Mouse (Mus musculus): ENCODE measurements around the gene Gm12830. TPM values are rescaled to one million over a fixed set of nuclear protein-coding genes. Genes with fewer than 3 reads are reported as not detected.

The Gm12830 gene
- not detected for polyA plus RNA-seq (2017; shearing (Covaris generic))

- no peak for ATAC-seq
These were observed at the start of gene Gm12830 for GRCm38 (mm10) chr4:114821567-114822192. Gm12830 (plus strand) TSS chr4:114821722.

- ATAC-seq: no peak
These were observed 48.2 kb upstream of the Gm12830 start for GRCm38 (mm10) chr4:114773316-114773715.

GRCm38 (mm10) chr4:114777625-114778202 is 43.8 kb upstream of the Gm12830 start:
- ATAC-seq: no peak

GRCm38 (mm10) chr4:114778716-114779474 is 42.6 kb upstream of the Gm12830 start:
- ATAC-seq: no peak

- no peak for ATAC-seq
These were observed 42.1 kb upstream of the Gm12830 start for GRCm38 (mm10) chr4:114779475-114779757.

- ATAC-seq: no peak
These were observed 41.6 kb upstream of the Gm12830 start for GRCm38 (mm10) chr4:114779758-114780546.

- ATAC-seq: no peak
These were observed 38.7 kb upstream of the Gm12830 start for GRCm38 (mm10) chr4:114782851-114783250.

- ATAC-seq: no peak
These were observed 36.8 kb upstream of the Gm12830 start for GRCm38 (mm10) chr4:114784735-114785134.

GRCm38 (mm10) chr4:114788856-114789255 is 32.7 kb upstream of the Gm12830 start:
- no peak for ATAC-seq

- no peak for ATAC-seq
These were observed 29.9 kb upstream of the Gm12830 start for GRCm38 (mm10) chr4:114791650-114792049.

GRCm38 (mm10) chr4:114793836-114794235 is 27.7 kb upstream of the Gm12830 start:
- ATAC-seq: no peak

- no peak for ATAC-seq
These were observed 24.1 kb upstream of the Gm12830 start for GRCm38 (mm10) chr4:114797254-114797914.

- ATAC-seq: no peak
These were observed 23.4 kb upstream of the Gm12830 start for GRCm38 (mm10) chr4:114798041-114798624.

GRCm38 (mm10) chr4:114804096-114804495 is 17.4 kb upstream of the Gm12830 start:
- no peak for ATAC-seq

GRCm38 (mm10) chr4:114818963-114819702 is 2.4 kb upstream of the Gm12830 start:
- no peak for ATAC-seq

- ATAC-seq: no peak
These were observed 13.5 kb downstream of the Gm12830 start for GRCm38 (mm10) chr4:114834770-114835581.

- ATAC-seq: no peak
These were observed 19.9 kb downstream of the Gm12830 start for GRCm38 (mm10) chr4:114841336-114841920.

GRCm38 (mm10) chr4:114842376-114842960 is 20.9 kb downstream of the Gm12830 start:
- ATAC-seq: no peak

- ATAC-seq: no peak
These were observed 21.7 kb downstream of the Gm12830 start for GRCm38 (mm10) chr4:114843097-114843721.

Measured in inflammation-experienced regulatory T-cells, adult 6 months (primary cell).